8 mouse cellular contexts compared by ENCODE assay signal in genomic region chr12:85269821-85270220, GRCm38 (mm10). TPM values are rescaled to one million over a fixed set of nuclear protein-coding genes. Genes with fewer than 3 reads are reported as not detected.
A peak's percentile ranks its signal among the peaks of the same experiment; 100 is the strongest.
DNase-seq lines count a peak whose midpoint lies in the region; ATAC-seq and TF ChIP-seq lines count a peak whose summit lies in the region.

No protein-coding gene starts in this region.

- WGBS in heart, embryonic 13.5 days, result 51% methylated on average over 3 of the region's 3 CpGs
- 64% methylated on average over 3 of the region's 3 CpGs for WGBS in hindbrain, embryonic 10.5 days
- WGBS in macrophage (ENCODE audit: missing documents), result 81% methylated on average over 3 of the region's 3 CpGs

- no peak for DNase-seq in heart, adult 18-20 months
- no peak for DNase-seq in ES-E14 (ENCODE audit: low read depth, low spot score)
- no peak for DNase-seq in hindbrain, embryonic 10.5 days (ENCODE audit: low spot score)
- DNase-seq in thymus, postnatal 4 days, result no peak
- DNase-seq in retina, postnatal 1 day, result no peak
- no peak for DNase-seq in embryo, embryonic 10.5 days (ENCODE audit: low spot score)

- H3K9ac ChIP-seq in heart, embryonic 13.5 days, result peak overlapping the region; percentile 77
- H3K9ac ChIP-seq in ES-E14 (ENCODE audit: insufficient read depth, low read depth, low read length, poor library complexity, severe bottlenecking), result peak overlapping the region; percentile 69

- no peaks in the 10 kb centered on the region for H3K27me3 ChIP-seq in heart, embryonic 13.5 days (replicated peaks)
- no peaks in the 10 kb centered on the region for H3K27me3 ChIP-seq in hindbrain, embryonic 10.5 days (ENCODE audit: insufficient read depth, poor library complexity, severe bottlenecking)

- peak overlapping the region; percentile 66 for H3K4me2 ChIP-seq in heart, embryonic 13.5 days

- H3K27ac ChIP-seq in heart, embryonic 13.5 days (replicated peaks), result peak overlapping the region; percentile 51
- H3K27ac ChIP-seq in ES-E14 (ENCODE audit: insufficient read depth, low read depth, low read length, poor library complexity, severe bottlenecking), result peak overlapping the region; percentile 95; the same call in 1 of the 2 replicates
- peak overlapping the region; percentile 92 for H3K27ac ChIP-seq in hindbrain, embryonic 10.5 days
- no peak overlapping the region for H3K27ac ChIP-seq in macrophage

- peaks cover 10% of the 10 kb centered on the region for H3K4me1 ChIP-seq in heart, embryonic 13.5 days
- peaks cover 11 to 12% of the 10 kb centered on the region in 2 experiments for H3K4me1 ChIP-seq in ES-E14 (ENCODE audit: control insufficient read depth in 2 of 2, insufficient read depth in 2 of 2, low read length in 2 of 2, poor library complexity in 1 of 2)
- peaks cover 5% of the 10 kb centered on the region for H3K4me1 ChIP-seq in hindbrain, embryonic 10.5 days (replicated peaks)

- no peaks in the 10 kb centered on the region for H3K9me3 ChIP-seq in heart, embryonic 13.5 days
- H3K9me3 ChIP-seq in ES-E14 (ENCODE audit: control insufficient read depth, insufficient read depth, low read depth, low read length), result no peaks in the 10 kb centered on the region
- H3K9me3 ChIP-seq in hindbrain, embryonic 10.5 days, result 0 out of 2 replicates have a peak, but pooled peaks cover 7% of the 10 kb centered on the region

- peak overlapping the region; percentile 64 for H3K4me3 ChIP-seq in heart, embryonic 13.5 days
- H3K4me3 ChIP-seq in ES-E14 (ENCODE audit: insufficient read depth in 1 of 2, low read depth in 1 of 2, low read length in 2 of 2, poor library complexity in 1 of 2, severe bottlenecking in 1 of 2) (peak overlapping the region; percentile 55 to 73), macrophage (ENCODE audit: inconsistent target) (peak overlapping the region; percentile 27)
- peak overlapping the region; percentile 63 for H3K4me3 ChIP-seq in hindbrain, embryonic 10.5 days

- in situ Hi-C loops in ES-E14 (cut with MboI; ENCODE audit: low sequenced_read_pairs in 2 of 2, unreplicated experiment in 2 of 2), result no loop called here

- H3K36me3 ChIP-seq in heart, embryonic 13.5 days, result peaks cover 23% of the 10 kb centered on the region
- H3K36me3 ChIP-seq in ES-E14 (ENCODE audit: control insufficient read depth, insufficient read depth, low read length, poor library complexity, severe bottlenecking) (no peaks in the 10 kb centered on the region), macrophage (ENCODE audit: inconsistent target) (no peaks in the 10 kb centered on the region)
- peaks cover 14% of the 10 kb centered on the region for H3K36me3 ChIP-seq in hindbrain, embryonic 10.5 days

- no peak for ATAC-seq in heart, embryonic 13.5 days (ENCODE audit: extremely low read depth, insufficient number of reproducible peaks, low FRiP score, low TSS enrichment)

- no peaks in the 10 kb centered on the region for H3K79me2 ChIP-seq in macrophage (ENCODE audit: inconsistent target)

TF ChIP-seq in ES-E14, 5 proteins besides CTCF, POLR2A, EP300 and RAD21:
- TF ChIP-seq CHD2 (IDR thresholded peaks at IDR 0.05; ENCODE audit: low read depth, low read length) (no peak), ZNF384 (IDR thresholded peaks at IDR 0.05; ENCODE audit: low read depth, low read length) (no peak), HCFC1 (IDR thresholded peaks at IDR 0.05; ENCODE audit: borderline replicate concordance, insufficient read depth, low read length) (no peak), MAFK (IDR thresholded peaks at IDR 0.05; ENCODE audit: insufficient read depth, low read depth, low read length) (no peak), ZC3H11A (IDR thresholded peaks at IDR 0.05; ENCODE audit: borderline replicate concordance, low read depth, low read length) (no peak)

RNA-seq across cellular contexts. Expression of gene Mlh3, which starts 0.6 kb away (rescaled TPM):
- 5.0 and 5.7 TPM in 2 replicates for polyA plus RNA-seq in heart, embryonic 13.5 days (2015; fragmentation: Nextera tagmentation; extraction: Ambion mirVana)
- 1 to 10 TPM; 7.9 to 9.5 TPM for total RNA-seq in heart, adult 18-20 months (2021)
- total RNA-seq in ES-E14 (2012; rRNA removed), result 12.6 and 13.1 TPM in 2 replicates
- polyA plus RNA-seq in hindbrain, embryonic 10.5 days (2016; fragmentation: Nextera tagmentation; extraction: Ambion mirVana), result 5.5 and 8.8 TPM in 2 replicates
- 10 to 100 TPM in 19 of 26 experiments, 1 to 10 TPM in 7; 2.6 to 40.1 (median 21.7) TPM for total RNA-seq in macrophage (2018; cell fraction: chromatin; rRNA removed)
- 10 to 100 TPM in 1 of 26 experiments, 1 to 10 TPM in 25; 2.8 to 10.7 (median 8.5) TPM for total RNA-seq in macrophage (2018; cell fraction: cytosol; rRNA removed)
- total RNA-seq in macrophage (2018; cell fraction: nucleus; rRNA removed), result 10 to 100 TPM in 16 of 26 experiments, 1 to 10 TPM in 10; 3.4 to 30.5 (median 14.7) TPM
- 6.8 to 8.1 TPM (median 7.4 TPM) in 3 replicates for polyA plus RNA-seq in macrophage (2018)

RNA-seq across cellular contexts. Expression of gene Acyp1, which starts 18.4 kb away (rescaled TPM):
- 59.2 and 66.6 TPM in 2 replicates for polyA plus RNA-seq in heart, embryonic 13.5 days (2015; fragmentation: Nextera tagmentation; extraction: Ambion mirVana)
- 10 to 100 TPM; 20.5 to 25.2 TPM for total RNA-seq in heart, adult 18-20 months (2021)
- total RNA-seq in ES-E14 (2012; rRNA removed), result 12.2 and 15.0 TPM in 2 replicates
- polyA plus RNA-seq in hindbrain, embryonic 10.5 days (2016; fragmentation: Nextera tagmentation; extraction: Ambion mirVana), result 59.2 and 75.5 TPM in 2 replicates
- 10 to 100 TPM in 1 of 26 experiments, 1 to 10 TPM in 14, not detected in 11; 1.5 to 10.6 (median 4.8) TPM for total RNA-seq in macrophage (2018; cell fraction: chromatin; rRNA removed)
- total RNA-seq in macrophage (2018; cell fraction: cytosol; rRNA removed), result 10 to 100 TPM in 19 of 26 experiments, 1 to 10 TPM in 7; 7.7 to 20.3 (median 12.9) TPM
- total RNA-seq in macrophage (2018; cell fraction: nucleus; rRNA removed), result 1 to 10 TPM in 24 of 26 experiments, not detected in 2; 1.2 to 9.1 (median 3.0) TPM
- polyA plus RNA-seq in macrophage (2018), result 16.2 to 19.5 TPM (median 17.8 TPM) in 3 replicates

RNA-seq across cellular contexts. Expression of gene Zc2hc1c, which starts 18.6 kb away (rescaled TPM):
- polyA plus RNA-seq in heart, embryonic 13.5 days (2015; fragmentation: Nextera tagmentation; extraction: Ambion mirVana), result 0.55 and 0.62 TPM in 2 replicates
- total RNA-seq in heart, adult 18-20 months (2021), result 1 to 10 TPM; 1.7 to 2.3 TPM
- 0.45 and 0.63 TPM in 2 replicates for total RNA-seq in ES-E14 (2012; rRNA removed)
- polyA plus RNA-seq in hindbrain, embryonic 10.5 days (2016; fragmentation: Nextera tagmentation; extraction: Ambion mirVana), result 1.1 and 1.7 TPM in 2 replicates
- total RNA-seq in macrophage (2018; cell fraction: chromatin; rRNA removed), result not detected
- not detected for total RNA-seq in macrophage (2018; cell fraction: cytosol; rRNA removed)
- not detected for total RNA-seq in macrophage (2018; cell fraction: nucleus; rRNA removed)
- not detected in 3 replicates for polyA plus RNA-seq in macrophage (2018)

RNA-seq across cellular contexts. Expression of gene Eif2b2, which starts 50.5 kb away (rescaled TPM):
- polyA plus RNA-seq in heart, embryonic 13.5 days (2015; fragmentation: Nextera tagmentation; extraction: Ambion mirVana), result 54.8 and 55.9 TPM in 2 replicates
- total RNA-seq in heart, adult 18-20 months (2021), result 10 to 100 TPM; 43.5 to 48.3 TPM
- 109 and 136 TPM in 2 replicates for total RNA-seq in ES-E14 (2012; rRNA removed)
- 126 and 131 TPM in 2 replicates for polyA plus RNA-seq in hindbrain, embryonic 10.5 days (2016; fragmentation: Nextera tagmentation; extraction: Ambion mirVana)
- 10 to 100 TPM; 20.5 to 71.9 (median 37.4) TPM for total RNA-seq in macrophage (2018; cell fraction: chromatin; rRNA removed)
- 10 to 100 TPM; 40.1 to 75.8 (median 57.1) TPM for total RNA-seq in macrophage (2018; cell fraction: cytosol; rRNA removed)
- 10 to 100 TPM; 15.0 to 62.4 (median 41.1) TPM for total RNA-seq in macrophage (2018; cell fraction: nucleus; rRNA removed)
- polyA plus RNA-seq in macrophage (2018), result 52.7 to 95.7 TPM (median 56.1 TPM) in 3 replicates
